Mouse (Mus musculus) urinary bladder, postnatal 36 days (tissue): Measurements from ENCODE around the gene Espn.

ENCODE experiments used
- DNase-seq, 2 experiments: peaks; one replicate each; pipeline ENCODE4 v3.0.0; 2022; ENCODE audit warnings: low spot score in 2 of 2, mixed read lengths in 1 of 2

The Espn gene

GRCm38 (mm10) chr4:152178916-152179705 is 26.9 kb upstream of the Espn start:
- DNase-seq, result no peak

DNA sequence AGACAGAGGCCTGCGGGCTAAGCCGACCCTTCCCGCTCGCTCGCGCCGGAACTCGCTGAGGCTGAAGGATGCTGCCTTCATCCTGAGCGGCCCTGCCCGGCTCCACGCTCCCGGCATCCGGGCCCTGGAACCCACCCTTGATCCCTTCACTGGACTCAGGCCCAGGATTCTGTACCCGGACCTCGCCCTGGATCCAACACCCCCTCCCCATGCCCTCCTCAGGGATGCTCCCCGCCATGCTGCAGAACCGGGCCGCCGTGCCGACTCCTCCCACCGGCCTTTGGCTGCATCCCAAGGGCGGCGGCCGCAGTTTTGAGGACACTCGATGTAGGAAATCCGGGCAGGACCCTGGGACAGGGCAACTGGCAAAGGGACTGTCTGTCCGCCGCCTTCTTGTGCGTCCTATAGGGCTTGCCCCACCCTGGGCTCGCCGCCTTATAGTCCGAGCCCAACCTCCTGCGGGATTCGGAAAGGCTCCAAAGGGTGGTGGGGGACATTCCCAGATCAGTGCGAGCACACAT is 26.2 kb upstream of the Espn start:
- no peak for DNase-seq

DNA sequence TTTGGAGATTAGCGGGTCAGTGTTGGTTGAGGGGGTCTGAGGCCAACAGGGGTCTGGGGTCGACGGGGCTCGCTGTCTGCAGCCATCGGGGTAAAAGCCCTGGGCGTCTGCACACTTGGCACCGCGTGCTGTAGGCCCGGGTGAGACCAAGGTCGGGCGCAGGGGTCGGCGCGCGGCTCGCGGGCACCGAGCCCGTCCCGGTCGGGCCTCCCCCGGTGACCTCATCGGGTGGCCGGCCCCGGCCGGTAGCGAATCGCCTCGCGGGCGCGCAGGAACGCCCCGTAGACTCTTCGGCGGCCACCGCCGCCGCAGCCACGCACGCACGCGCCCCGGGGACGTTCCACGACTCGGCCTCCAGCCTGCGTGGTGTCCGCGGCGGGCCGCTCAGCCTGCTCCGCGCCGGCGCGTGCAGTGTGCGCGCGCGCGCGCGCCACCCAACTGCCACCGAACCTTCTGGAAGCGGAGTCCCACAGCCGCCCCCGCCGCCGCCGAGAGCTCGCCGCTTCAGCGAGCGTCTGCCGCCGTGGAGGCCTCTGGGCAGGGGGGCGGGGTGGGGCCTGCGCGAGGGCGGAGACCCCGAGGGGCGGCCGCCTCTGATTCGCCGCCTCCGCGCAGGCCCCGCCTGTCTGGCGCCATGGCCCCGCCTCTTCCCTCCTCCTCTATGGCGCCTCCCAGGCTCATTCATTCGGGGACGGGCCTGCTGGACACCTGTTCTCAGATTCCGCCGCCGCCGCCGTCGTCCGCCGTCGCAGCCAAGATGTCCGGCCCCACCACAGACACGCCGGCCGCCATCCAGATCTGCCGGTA is 25.6 kb upstream of the Espn start, which contains the start of gene Acot7:
Gene Acot7, plus strand, starts transcription at position 598 of the 807 bp plus-strand sequence.
- DNase-seq, result peak; percentile 85 to 89

DNA sequence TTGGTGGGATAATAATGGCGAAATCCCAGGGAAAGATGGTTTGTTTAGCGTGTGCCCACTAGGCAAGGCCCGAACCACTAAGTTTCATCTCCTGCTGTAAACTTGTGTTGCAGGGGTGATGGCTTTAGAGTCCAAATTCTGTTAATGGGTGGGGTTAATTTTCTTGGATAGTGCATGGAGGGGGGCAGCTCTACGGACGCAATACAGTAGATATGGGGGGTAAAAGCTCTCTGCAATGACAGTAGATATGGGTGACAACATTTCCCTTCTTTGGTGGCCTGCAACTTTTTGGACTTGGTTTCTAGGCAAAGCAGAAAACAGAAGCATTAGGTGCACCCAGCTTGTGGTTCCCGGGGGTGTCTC is 25.0 kb upstream of the Espn start:
- DNase-seq, result no peak

DNA sequence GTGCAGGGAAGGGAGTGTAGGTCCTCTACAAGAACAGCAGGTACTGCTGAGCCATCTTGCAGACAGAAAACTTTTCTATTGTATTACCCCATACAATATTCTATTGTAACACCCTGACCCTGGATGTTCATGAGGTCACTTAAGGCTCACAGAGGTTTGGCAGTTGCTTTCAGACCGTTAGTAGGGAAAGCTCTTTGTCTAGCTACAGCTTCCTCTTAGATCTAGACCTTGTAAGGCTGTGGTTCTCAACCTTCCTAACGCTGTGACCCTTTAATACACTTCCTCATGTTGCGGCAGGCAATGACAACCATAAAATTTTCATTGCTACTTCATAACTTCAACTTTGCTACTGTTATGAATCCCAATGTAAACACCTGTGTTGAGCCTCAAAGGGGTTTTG is 24.5 kb upstream of the Espn start:
- DNase-seq, result no peak

GRCm38 (mm10) chr4:152173956-152174355 is 21.8 kb upstream of the Espn start:
- DNase-seq, result no peak

DNA sequence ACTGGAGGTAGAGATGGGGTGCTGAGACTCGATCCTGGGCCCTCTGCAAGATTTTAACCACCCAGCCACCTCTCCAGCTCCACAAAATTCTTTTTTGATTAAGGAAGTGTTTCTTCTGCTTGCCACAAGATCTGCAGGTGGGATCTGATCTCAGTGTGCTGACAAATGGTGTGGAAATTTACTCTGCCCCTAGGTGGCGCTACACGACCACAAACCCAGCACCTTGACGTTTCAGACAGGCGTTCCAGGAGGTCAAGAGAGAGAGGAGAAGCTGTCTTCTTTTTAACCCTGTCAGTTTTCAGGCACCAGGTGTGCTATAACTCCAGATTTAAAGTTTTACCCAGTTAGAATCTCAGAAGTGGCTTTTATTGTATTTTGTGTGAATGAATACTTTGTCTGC is 20.9 kb upstream of the Espn start:
- DNase-seq, result peak; percentile 70 to 82

GRCm38 (mm10) chr4:152171543-152171942 is 19.4 kb upstream of the Espn start:
- no peak for DNase-seq

DNA sequence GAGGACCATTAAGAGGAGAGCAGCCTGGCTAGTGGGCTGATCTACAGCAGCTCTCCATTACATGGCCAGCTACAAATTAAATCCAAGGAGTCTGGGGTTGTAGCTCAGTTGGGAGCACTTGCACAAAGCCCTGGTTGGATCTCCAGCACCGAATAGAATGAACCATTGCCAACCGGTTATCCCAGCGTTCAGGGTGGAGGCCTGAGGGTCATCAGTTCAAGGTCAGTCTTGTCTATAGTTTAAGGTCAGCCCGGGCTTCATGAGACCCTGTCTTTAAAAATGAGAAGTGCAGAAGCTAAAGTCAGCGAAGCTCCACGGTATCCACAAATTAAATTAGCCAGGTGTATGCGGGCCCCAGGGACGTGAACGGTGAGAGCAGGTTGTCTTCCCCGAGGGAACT is 18.1 kb upstream of the Espn start:
- no peak for DNase-seq

DNA sequence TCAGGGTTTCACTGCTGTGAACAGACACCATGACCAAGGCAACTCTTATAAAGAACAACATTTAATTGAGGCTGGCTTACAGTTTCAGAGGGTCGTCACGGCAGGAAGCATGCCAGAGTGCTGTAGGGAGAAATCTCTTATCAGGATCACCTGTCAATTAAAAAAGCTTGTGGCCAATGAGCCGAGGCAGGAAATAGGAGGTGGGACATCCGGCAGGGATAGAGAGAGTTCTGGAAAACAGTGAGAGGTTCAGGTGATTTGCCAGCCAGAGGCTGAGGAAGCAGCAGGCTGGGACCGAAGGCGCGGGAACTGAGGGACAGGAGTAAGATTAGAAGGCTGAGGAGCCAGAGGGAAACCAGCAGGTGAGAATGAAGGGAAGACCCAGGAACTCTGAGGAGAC is 16.9 kb upstream of the Espn start:
- no peak for DNase-seq

- no peak for DNase-seq
Observed at GRCm38 (mm10) chr4:152168052-152168451, 15.9 kb upstream of the Espn start.

DNA sequence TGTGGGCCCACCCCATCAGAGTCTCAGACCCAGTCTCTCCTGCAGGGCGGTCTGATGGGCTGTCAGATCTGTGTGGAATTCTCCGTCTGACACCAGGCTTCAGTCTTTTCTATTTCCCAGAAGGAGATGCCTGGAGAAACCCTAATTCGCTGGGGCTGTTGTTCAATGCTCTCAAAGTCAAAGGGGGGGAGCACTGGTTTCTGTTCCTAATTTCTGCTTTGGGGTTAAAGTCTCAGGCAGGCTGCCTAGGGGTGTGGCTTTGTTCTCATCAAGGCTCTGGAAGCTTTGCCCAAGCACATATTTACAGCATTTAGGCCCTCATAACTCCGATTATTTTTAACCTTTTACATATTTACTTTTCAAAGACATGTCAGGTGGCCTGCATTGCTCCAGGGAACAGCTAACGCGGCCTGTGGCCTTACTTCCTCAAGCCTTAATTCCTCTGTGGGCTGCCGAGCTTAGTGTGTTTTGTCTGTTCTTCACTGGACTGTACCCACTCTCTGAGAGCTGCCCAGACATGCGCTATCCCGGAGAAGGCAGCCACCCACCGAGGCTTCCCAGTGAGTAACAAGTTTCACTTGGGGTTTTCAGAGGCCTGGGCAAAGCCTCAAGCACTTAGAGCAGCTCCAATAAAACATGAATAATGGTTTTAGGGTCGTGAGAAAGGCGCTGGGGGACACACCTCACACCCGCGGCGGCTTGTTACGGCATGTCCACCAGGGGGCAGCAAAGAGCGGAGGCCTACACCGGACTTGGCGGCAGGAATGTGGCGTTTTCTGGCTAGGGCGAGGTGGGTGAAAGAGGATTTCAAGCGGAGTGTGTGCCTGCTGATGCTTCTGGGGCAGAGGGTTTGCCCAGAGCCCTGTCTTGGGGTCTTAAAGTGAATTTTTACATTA is 13.1 kb upstream of the Espn start:
- peak; percentile 76 to 77 for DNase-seq

GRCm38 (mm10) chr4:152162748-152163147 is 10.6 kb upstream of the Espn start:
- DNase-seq, result no peak

GRCm38 (mm10) chr4:152161601-152162000 is 9.4 kb upstream of the Espn start:
- DNase-seq, result no peak

DNA sequence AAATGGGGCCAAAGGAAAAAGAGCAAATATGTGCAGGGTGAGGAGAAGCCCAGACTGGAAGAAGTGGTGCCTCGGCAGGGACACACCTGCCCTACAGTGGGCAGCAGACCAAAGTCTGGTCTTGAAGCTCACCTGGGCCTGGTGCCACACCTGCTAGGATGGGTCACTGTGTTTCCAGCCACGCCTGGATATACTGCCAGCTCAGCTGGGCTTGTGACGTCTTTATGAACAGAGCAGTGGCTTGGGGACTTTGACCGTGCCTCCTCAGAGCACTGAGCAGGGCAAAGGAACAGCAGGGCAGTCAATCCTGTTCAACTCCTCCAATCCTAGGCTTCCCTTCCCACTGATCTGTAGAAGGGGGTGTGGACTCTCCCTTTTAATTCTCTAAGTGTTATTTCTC is 8.6 kb upstream of the Espn start:
- DNase-seq, result no peak

GRCm38 (mm10) chr4:152159285-152159678 is 7.1 kb upstream of the Espn start:
- DNase-seq, result no peak

GRCm38 (mm10) chr4:152158585-152159284 is 6.6 kb upstream of the Espn start, which contains the start of gene Hes2:
Hes2 (plus strand) TSS chr4:152158867.
- peak; percentile 38 to 55 for DNase-seq

DNA sequence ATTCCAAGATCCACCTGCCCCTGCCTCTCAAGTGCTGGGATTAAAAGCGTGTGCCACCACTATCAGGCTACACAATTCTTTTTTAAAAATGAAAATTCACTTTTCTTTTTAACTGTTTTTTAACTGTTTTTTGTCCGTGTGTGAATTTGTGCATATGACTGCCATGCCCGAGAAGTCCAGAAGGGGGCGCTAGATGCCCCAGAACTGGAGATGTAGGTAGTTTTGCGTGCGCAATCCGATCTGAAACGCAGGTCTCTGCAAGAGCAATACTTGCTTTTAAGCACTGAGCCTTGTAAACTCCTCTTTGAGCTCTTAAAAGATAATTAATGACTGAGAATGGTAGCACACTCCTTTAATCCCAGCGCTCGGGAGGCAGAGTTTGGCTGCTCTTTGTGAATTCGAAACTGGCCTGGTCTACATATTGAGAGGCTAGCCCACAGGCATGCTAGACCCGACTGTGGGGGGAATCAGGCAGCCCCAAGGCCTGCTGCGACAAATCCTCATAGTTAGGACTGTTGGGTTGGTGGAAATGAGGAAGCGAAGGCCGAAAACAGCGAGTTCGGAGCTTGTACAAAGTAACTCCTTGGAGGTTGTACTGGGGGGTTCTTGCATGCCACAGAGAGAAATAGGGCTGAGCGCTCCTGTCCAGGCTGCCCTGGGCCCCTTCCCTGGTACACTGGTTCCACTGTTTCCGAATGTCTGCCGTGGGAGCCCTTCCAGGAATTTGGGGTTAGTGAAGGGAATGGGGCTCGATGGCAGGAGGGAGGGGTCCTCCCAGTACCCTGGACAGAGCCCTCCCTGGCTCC is 5.8 kb upstream of the Espn start:
- peak in 1 of 2 experiments; percentile 36 for DNase-seq

GRCm38 (mm10) chr4:152155019-152155418 is 2.8 kb upstream of the Espn start:
- no peak for DNase-seq

- DNase-seq, result peak; percentile 83 to 89
Observed at GRCm38 (mm10) chr4:152153771-152154177, 1.6 kb upstream of the Espn start.
